Mouse (Mus musculus) Muller cell, postnatal 12 days (primary cell): ENCODE measurements at regions not wholly inside any gene's neighbourhood (a gene's known extent, or its start where the extent isn't known, plus 50 kb on each side); places are given as distances from the start of the nearest gene placed in this dataset.
A peak's percentile ranks its signal among the peaks of the same experiment; 100 is the strongest.

ENCODE experiments used
- DNase-seq: peaks from one replicate; pipeline ENCODE4 v3.0.0-alpha.2; 2015; ENCODE audit errors: inconsistent ontology term

GRCm38 (mm10) chr17:75756487-75756886, 204.7 kb upstream of the Fam98a start:
- DNase-seq, result no peak

- no peak for DNase-seq
These were observed 164.7 kb upstream of the Fam98a start for GRCm38 (mm10) chr17:75716458-75716857.

GRCm38 (mm10) chr17:75714578-75714977, 162.8 kb upstream of the Fam98a start:
- no peak for DNase-seq

GRCm38 (mm10) chr17:75714059-75714458, 162.3 kb upstream of the Fam98a start:
- no peak for DNase-seq

- DNase-seq, result no peak
These were observed 155.9 kb upstream of the Fam98a start for GRCm38 (mm10) chr17:75707687-75708086.

GRCm38 (mm10) chr17:75705357-75705756, 153.6 kb upstream of the Fam98a start:
- DNase-seq, result no peak

- DNase-seq, result no peak
These were observed 152.1 kb upstream of the Fam98a start for GRCm38 (mm10) chr17:75703865-75704264.

- no peak for DNase-seq
These were observed 145.0 kb upstream of the Fam98a start for GRCm38 (mm10) chr17:75696729-75697103.

GRCm38 (mm10) chr17:75696103-75696728, 144.5 kb upstream of the Fam98a start:
- DNase-seq, result no peak

- no peak for DNase-seq
These were observed 134.2 kb upstream of the Fam98a start for GRCm38 (mm10) chr17:75685927-75686326.

- DNase-seq, result no peak
These were observed 95.2 kb upstream of the Fam98a start for GRCm38 (mm10) chr17:75646982-75647381.

GRCm38 (mm10) chr17:75644698-75645097, 93.0 kb upstream of the Fam98a start:
- DNase-seq, result no peak

GRCm38 (mm10) chr17:75642311-75642710, 90.6 kb upstream of the Fam98a start:
- no peak for DNase-seq

- DNase-seq, result no peak
These were observed 89.3 kb upstream of the Fam98a start for GRCm38 (mm10) chr17:75641010-75641498.

GRCm38 (mm10) chr17:75640575-75640974, 88.8 kb upstream of the Fam98a start:
- no peak for DNase-seq

GRCm38 (mm10) chr17:75629857-75630256, 78.1 kb upstream of the Fam98a start:
- DNase-seq, result peak; percentile 75

GRCm38 (mm10) chr17:75619472-75619871, 67.7 kb upstream of the Fam98a start:
- DNase-seq, result no peak

- no peak for DNase-seq
These were observed 66.8 kb upstream of the Fam98a start for GRCm38 (mm10) chr17:75618514-75618913.

- DNase-seq, result peak; percentile 73
These were observed 65.5 kb upstream of the Fam98a start for GRCm38 (mm10) chr17:75617280-75617679.

GRCm38 (mm10) chr17:75615335-75615734, 63.6 kb upstream of the Fam98a start:
- DNase-seq, result no peak

- DNase-seq, result peak; percentile 56
These were observed 51.8 kb upstream of the Fam98a start for GRCm38 (mm10) chr17:75603417-75604086.
